ENCODE assay signal across 10 mouse cellular contexts in genomic region chr9:118907934-118908620, GRCm38 (mm10). TPM values are rescaled to one million over a fixed set of nuclear protein-coding genes. Genes with fewer than 3 reads are reported as not detected.
A peak's percentile ranks its signal among the peaks of the same experiment; 100 is the strongest.
DNase-seq lines count a peak whose midpoint lies in the region; ATAC-seq lines count a peak whose summit lies in the region.
"Had no signal": no experiment of that assay in that cellular context is flagged by ENCODE, and none has a peak within 500 bp of the region (broad histone marks: within the 10 kb centered on the region; RNA-seq: fewer than 3 reads in every experiment).

No protein-coding gene starts in this region.

- WGBS in forebrain, embryonic 13.5 days = 53% methylated on average over 18 of the region's 18 CpGs

- no peaks in the 10 kb centered on the region for H3K9me3 ChIP-seq in forebrain, embryonic 13.5 days (replicated peaks)

- H3K27ac ChIP-seq in forebrain, embryonic 13.5 days = no peak overlapping the region

- H3K4me1 ChIP-seq in forebrain, embryonic 13.5 days = no peaks in the 10 kb centered on the region

- no peak overlapping the region for H3K4me2 ChIP-seq in forebrain, embryonic 13.5 days

- H3K36me3 ChIP-seq in forebrain, embryonic 13.5 days (ENCODE audit: poor library complexity, severe bottlenecking) = no peaks in the 10 kb centered on the region
- H3K36me3 ChIP-seq: G1E had no signal

- DNase-seq in frontal cortex, adult 2 months (ENCODE audit: extremely low spot score in 1 of 2, low spot score in 1 of 2) = peak; percentile 72 to 92
- peak; percentile 73 for DNase-seq in brain, adult 2 months (ENCODE audit: low read depth, low spot score)
- DNase-seq in layer of hippocampus, postnatal 10 days (ENCODE audit: low spot score in 2 of 2) = peak; percentile 87 to 90
- DNase-seq in lung, postnatal 25 days (ENCODE audit: low spot score) = peak; percentile 88
- peak; percentile 61 for DNase-seq in skeletal muscle tissue, adult 2 months (ENCODE audit: low read depth, low spot score)

- ATAC-seq in frontal cortex, adult (ENCODE audit: low TSS enrichment) = no peak
- peak; percentile 58; the same call in 1 of the 2 replicates for ATAC-seq in forebrain, embryonic 13.5 days
- peak; percentile 67 to 76; a peak in 3 of 4 replicates for ATAC-seq in hematopoietic stem cell, adult 5-6 weeks (replicated peaks in 1 of 2; ENCODE audit: insufficient read depth in 1 of 2, low FRiP score in 2 of 2, low TSS enrichment in 1 of 2, low read depth in 1 of 2, poor library complexity in 2 of 2, severe bottlenecking in 2 of 2)

- H3K9ac ChIP-seq in forebrain, embryonic 13.5 days = no peak overlapping the region

- H3K27me3 ChIP-seq in forebrain, embryonic 13.5 days = no peaks in the 10 kb centered on the region; the same call in 1 of the 2 replicates

- no peak overlapping the region for H3K4me3 ChIP-seq in forebrain, embryonic 13.5 days
- H3K4me3 ChIP-seq: megakaryocyte, embryonic 14.5 days had no signal

RNA-seq across cellular contexts. Expression of gene Ctdspl, which starts 18.2 kb away (rescaled TPM):
- 30.1 and 33.7 TPM in 2 replicates for polyA plus RNA-seq in frontal cortex, adult 2 months (2012; rRNA removed)
- polyA plus RNA-seq in forebrain, embryonic 13.5 days (2015; fragmentation: Nextera tagmentation; extraction: Ambion mirVana) = 6.8 and 8.0 TPM in 2 replicates
- 6.9 and 8.2 TPM in 2 replicates for total RNA-seq in hematopoietic stem cell, adult 5-6 weeks (2017)
- 10 to 100 TPM; 17.0 to 19.0 TPM for total RNA-seq in layer of hippocampus, postnatal 10 days (2021)
- polyA plus RNA-seq: G1E had no signal
